Mouse (Mus musculus) midbrain, embryonic 10.5 days (tissue): ENCODE measurements around the gene Yipf4. TPM values are rescaled to one million over a fixed set of nuclear protein-coding genes. Genes with fewer than 3 reads are reported as not detected.

Source experiments
- DNase-seq: peaks from one replicate; pipeline ENCODE4 v3.0.0-alpha.2; 2017; ENCODE audit warnings: low spot score
- H3K27ac ChIP-seq: fragments of 300-500 bp; sonication (generic); replicated peaks from 2 replicates; pipeline ENCODE4 v1.5.1; 2016; ENCODE audit warnings: mild to moderate bottlenecking
- H3K27me3 ChIP-seq: fragments of 300-500 bp; sonication (generic); 2 replicates; pipeline ENCODE4 v1.6.1; 2016; ENCODE audit warnings: low read depth, mild to moderate bottlenecking; ENCODE audit not compliant: poor library complexity, severe bottlenecking
- H3K36me3 ChIP-seq: fragments of 300-500 bp; sonication (generic); 2 replicates; pipeline ENCODE4 v1.6.1; 2016; ENCODE audit warnings: mild to moderate bottlenecking, moderate library complexity
- H3K4me1 ChIP-seq: fragments of 300-500 bp; sonication (generic); 2 replicates; pipeline ENCODE4 v1.6.1; 2016
- H3K4me3 ChIP-seq: fragments of 300-500 bp; sonication (generic); 2 replicates; pipeline ENCODE4 v1.5.1; 2016; ENCODE audit warnings: mild to moderate bottlenecking, moderate library complexity
- H3K9me3 ChIP-seq: fragments of 300-500 bp; sonication (generic); replicated peaks from 2 replicates; pipeline ENCODE4 v1.6.1; 2016; ENCODE audit warnings: mild to moderate bottlenecking
- WGBS: fragments of 180-500 bp; shearing (Covaris S2); methylation state at CpG from one replicate; pipeline ENCODE4 v1.1.7; 2016; 5-methylcytosine and 5-hydroxymethylcytosine counted together
- polyA plus RNA-seq: library from polyadenylated mRNA; unstranded; fragments of >200 nt; fragmentation: Nextera tagmentation; extraction: Ambion mirVana; gene quantifications from 2 replicates; pipeline ENCODE4 v1.2.1, GENCODE M21; 2016

Gene Yipf4
- polyA plus RNA-seq, 1 experiment from 2014 or later, result 37.0 TPM

- Histone ChIP-seq H3K4me3 (no peak overlapping the region), H3K27ac (no peak overlapping the region)
- WGBS, result 86% methylated on average over 14 of the region's 14 CpGs
Measured at GRCm38 (mm10) chr17:74480361-74481069, 8.8 kb upstream of the Yipf4 start.

GRCm38 (mm10) chr17:74489901-74490220 lies 568 bp downstream of the Yipf4 start:
- Histone ChIP-seq H3K4me1 (peaks cover 8% of the 10 kb centered on the region), H3K27ac (peak overlapping the region; percentile 84), H3K9me3 (no peaks in the 10 kb centered on the region), H3K27me3 (no peaks in the 10 kb centered on the region), H3K4me3 (peak overlapping the region; percentile 82), H3K36me3 (peaks cover 33% of the 10 kb centered on the region)
- WGBS, result under 1% methylated on average over 12 of the region's 12 CpGs
- DNase-seq, result no peak

More at GRCm38 (mm10) chr17:74480361-74481069, 8.8 kb upstream of the Yipf4 start:
- H3K4me1 ChIP-seq, result no peaks in the 10 kb centered on the region
- no peaks in the 10 kb centered on the region for H3K36me3 ChIP-seq
- H3K27me3 ChIP-seq, result no peaks in the 10 kb centered on the region
- H3K9me3 ChIP-seq, result no peaks in the 10 kb centered on the region
- no peak for DNase-seq

GRCm38 (mm10) chr17:74491565-74491964 lies 2.3 kb downstream of the Yipf4 start:
- Histone ChIP-seq H3K27me3 (no peaks in the 10 kb centered on the region), H3K36me3 (peaks cover 49% of the 10 kb centered on the region), H3K27ac (no peak overlapping the region), H3K4me3 (no peak overlapping the region), H3K9me3 (no peaks in the 10 kb centered on the region), H3K4me1 (peaks cover 8% of the 10 kb centered on the region)
- WGBS, result 93% methylated on average over 3 of the region's 3 CpGs
- no peak for DNase-seq

- 92% methylated on average over 4 of the region's 4 CpGs for WGBS
- Histone ChIP-seq H3K36me3 (peaks cover 51% of the 10 kb centered on the region), H3K4me1 (no peaks in the 10 kb centered on the region), H3K4me3 (no peak overlapping the region), H3K9me3 (no peaks in the 10 kb centered on the region), H3K27me3 (no peaks in the 10 kb centered on the region), H3K27ac (no peak overlapping the region)
- DNase-seq, result no peak
Measured at GRCm38 (mm10) chr17:74500204-74500603, 10.9 kb downstream of the Yipf4 start.

- H3K9me3 ChIP-seq, result no peaks in the 10 kb centered on the region
- no peak overlapping the region for H3K4me3 ChIP-seq
- no peaks in the 10 kb centered on the region for H3K27me3 ChIP-seq
- H3K27ac ChIP-seq, result no peak overlapping the region
- peaks cover 43% of the 10 kb centered on the region for H3K36me3 ChIP-seq
- H3K4me1 ChIP-seq, result no peaks in the 10 kb centered on the region
- DNase-seq, result no peak
Measured at GRCm38 (mm10) chr17:74501085-74501484, 11.8 kb downstream of the Yipf4 start.

- no peaks in the 10 kb centered on the region for H3K4me1 ChIP-seq
- no peak for DNase-seq
- WGBS, result 81% methylated on average over 2 of the region's 2 CpGs
Measured at GRCm38 (mm10) chr17:74507934-74508333, 18.6 kb downstream of the Yipf4 start.

GRCm38 (mm10) chr17:74508600-74508999 lies 19.3 kb downstream of the Yipf4 start:
- Histone ChIP-seq H3K27me3 (no peaks in the 10 kb centered on the region), H3K27ac (no peak overlapping the region), H3K9me3 (no peaks in the 10 kb centered on the region), H3K4me3 (no peak overlapping the region), H3K4me1 (no peaks in the 10 kb centered on the region), H3K36me3 (no peaks in the 10 kb centered on the region)
- WGBS, result 94% methylated on average over 3 of the region's 3 CpGs
- DNase-seq, result no peak

More at GRCm38 (mm10) chr17:74507934-74508333, 18.6 kb downstream of the Yipf4 start:
- no peak overlapping the region for H3K4me3 ChIP-seq
- no peaks in the 10 kb centered on the region for H3K36me3 ChIP-seq
- no peaks in the 10 kb centered on the region for H3K9me3 ChIP-seq
- H3K27me3 ChIP-seq, result no peaks in the 10 kb centered on the region
- no peak overlapping the region for H3K27ac ChIP-seq

GRCm38 (mm10) chr17:74512308-74512707 lies 23.0 kb downstream of the Yipf4 start:
- Histone ChIP-seq H3K27ac (no peak overlapping the region), H3K4me1 (no peaks in the 10 kb centered on the region), H3K4me3 (no peak overlapping the region), H3K36me3 (no peaks in the 10 kb centered on the region), H3K9me3 (no peaks in the 10 kb centered on the region), H3K27me3 (no peaks in the 10 kb centered on the region)
- DNase-seq, result no peak
- WGBS, result 80% methylated on average over 2 of the region's 2 CpGs

GRCm38 (mm10) chr17:74522797-74523723 lies 33.8 kb downstream of the Yipf4 start:
- WGBS, result 85% methylated on average over 8 of the region's 8 CpGs
- no peaks in the 10 kb centered on the region for H3K36me3 ChIP-seq
- peaks cover 9% of the 10 kb centered on the region for H3K4me1 ChIP-seq
- no peaks in the 10 kb centered on the region for H3K27me3 ChIP-seq
- no peak overlapping the region for H3K27ac ChIP-seq
- H3K9me3 ChIP-seq, result 0 out of 2 replicates have a peak, but pooled peaks cover 3% of the 10 kb centered on the region
- DNase-seq, result no peak
- no peak overlapping the region for H3K4me3 ChIP-seq

- no peak for DNase-seq
- Histone ChIP-seq H3K27me3 (no peaks in the 10 kb centered on the region), H3K27ac (no peak overlapping the region), H3K4me1 (peaks cover 25% of the 10 kb centered on the region), H3K9me3 (0 out of 2 replicates have a peak, but pooled peaks cover 3% of the 10 kb centered on the region), H3K36me3 (no peaks in the 10 kb centered on the region), H3K4me3 (no peak overlapping the region)
- WGBS, result 96% methylated on average over 2 of the region's 2 CpGs
Measured at GRCm38 (mm10) chr17:74526117-74526516, 36.8 kb downstream of the Yipf4 start.

- DNase-seq, result no peak
- Histone ChIP-seq H3K36me3 (no peaks in the 10 kb centered on the region), H3K27me3 (no peaks in the 10 kb centered on the region), H3K4me1 (peaks cover 25% of the 10 kb centered on the region), H3K9me3 (0 out of 2 replicates have a peak, but pooled peaks cover 3% of the 10 kb centered on the region), H3K4me3 (peak overlapping the region; percentile 81), H3K27ac (peak overlapping the region; percentile 98)
- 90% methylated on average over 9 of the region's 9 CpGs for WGBS
Measured at GRCm38 (mm10) chr17:74526806-74527653, 37.7 kb downstream of the Yipf4 start.
